Mouse (Mus musculus) right cerebral cortex, postnatal 36 days (tissue): Measurements from ENCODE around the gene Clstn2.

Source experiments
- DNase-seq, 2 experiments: peaks; one replicate each; pipeline ENCODE4 v3.0.0; 2022; ENCODE audit warnings: low spot score in 2 of 2, mixed read lengths in 1 of 2

The Clstn2 gene

GRCm38 (mm10) chr9:97773911-97774310 is 259.1 kb downstream of the Clstn2 start:
- no peak for DNase-seq

DNA sequence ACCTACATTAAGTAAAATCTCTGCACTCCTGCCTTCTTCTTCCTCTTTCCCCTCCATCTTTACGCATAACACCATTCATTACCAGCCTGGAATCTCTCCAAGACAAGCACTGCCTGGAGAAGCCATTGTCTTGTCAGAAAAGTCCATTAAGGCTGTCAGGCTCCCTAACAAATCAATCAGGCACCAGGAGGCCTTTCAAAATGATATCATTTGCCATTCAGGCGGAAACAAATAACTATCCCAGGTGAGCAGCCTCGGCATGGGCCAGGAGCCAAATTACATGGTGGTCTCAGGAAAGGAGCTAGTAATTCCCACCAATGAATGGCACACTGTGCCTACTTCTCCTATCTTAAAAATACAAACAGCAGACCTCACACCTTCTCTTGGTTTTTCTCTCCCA is 260.6 kb downstream of the Clstn2 start:
- no peak for DNase-seq

GRCm38 (mm10) chr9:97769331-97769730 is 263.6 kb downstream of the Clstn2 start:
- DNase-seq: no peak

DNA sequence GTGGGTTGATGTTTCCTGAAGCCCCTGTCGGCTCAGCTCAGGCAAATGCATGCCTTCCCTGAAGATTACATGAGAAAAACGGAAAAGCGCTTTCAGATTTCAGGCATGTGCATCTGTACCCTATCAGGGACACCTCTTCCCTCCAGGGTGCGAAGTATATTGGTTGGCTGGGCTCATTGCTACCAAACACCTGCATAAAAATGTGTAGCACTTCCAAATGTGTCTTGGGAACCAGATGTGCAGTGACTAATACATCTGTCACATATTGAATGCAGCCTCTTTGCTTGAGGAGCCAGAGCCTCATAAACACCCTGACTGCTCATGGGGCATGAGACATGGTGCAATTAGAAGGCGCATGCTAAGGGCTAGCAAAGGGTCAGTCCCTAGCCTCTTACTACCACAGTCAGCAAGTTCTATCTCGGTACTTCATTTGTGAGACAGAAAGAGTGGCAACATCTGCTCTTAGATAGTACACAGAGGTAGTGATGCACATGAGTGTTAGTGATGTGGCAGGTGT is 267.7 kb downstream of the Clstn2 start:
- DNase-seq: no peak

- DNase-seq: no peak
Observed at GRCm38 (mm10) chr9:97763048-97763447, 269.9 kb downstream of the Clstn2 start.

GRCm38 (mm10) chr9:97755599-97756270 is 277.2 kb downstream of the Clstn2 start:
- no peak for DNase-seq

- DNase-seq: no peak
Observed at GRCm38 (mm10) chr9:97753715-97754114, 279.3 kb downstream of the Clstn2 start.

- no peak for DNase-seq
Observed at GRCm38 (mm10) chr9:97746574-97746973, 286.4 kb downstream of the Clstn2 start.

GRCm38 (mm10) chr9:97727715-97728486 is 305.1 kb downstream of the Clstn2 start:
- no peak for DNase-seq

GRCm38 (mm10) chr9:97717728-97718127 is 315.3 kb downstream of the Clstn2 start:
- no peak for DNase-seq

GRCm38 (mm10) chr9:97717005-97717404 is 316.0 kb downstream of the Clstn2 start:
- no peak for DNase-seq

- no peak for DNase-seq
Observed at GRCm38 (mm10) chr9:97712888-97713287, 320.1 kb downstream of the Clstn2 start.

GRCm38 (mm10) chr9:97703901-97704503 is 329.0 kb downstream of the Clstn2 start:
- DNase-seq: no peak

DNA sequence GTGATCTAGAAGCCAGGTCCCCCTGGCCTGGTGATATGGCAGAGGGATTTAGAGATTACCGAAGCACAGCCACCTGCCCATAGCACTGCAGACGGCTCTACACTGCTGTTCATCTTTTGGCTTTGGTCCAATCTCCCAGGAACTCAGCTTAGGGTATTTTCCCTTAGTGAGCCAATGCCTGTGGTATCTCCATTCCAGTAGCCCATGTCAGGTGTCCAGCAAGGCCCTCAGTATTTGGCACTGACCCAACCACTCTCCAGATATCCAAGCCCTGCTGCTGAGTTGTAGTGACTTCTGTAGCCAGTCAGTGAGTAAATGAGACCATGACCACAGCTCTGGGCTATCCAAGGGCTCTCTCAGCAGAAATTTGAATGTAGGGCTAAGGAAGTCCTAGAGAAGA is 330.0 kb downstream of the Clstn2 start:
- no peak for DNase-seq

- DNase-seq: no peak
Observed at GRCm38 (mm10) chr9:97699983-97700382, 333.0 kb downstream of the Clstn2 start.

- no peak for DNase-seq
Observed at GRCm38 (mm10) chr9:97699020-97699419, 334.0 kb downstream of the Clstn2 start.

DNA sequence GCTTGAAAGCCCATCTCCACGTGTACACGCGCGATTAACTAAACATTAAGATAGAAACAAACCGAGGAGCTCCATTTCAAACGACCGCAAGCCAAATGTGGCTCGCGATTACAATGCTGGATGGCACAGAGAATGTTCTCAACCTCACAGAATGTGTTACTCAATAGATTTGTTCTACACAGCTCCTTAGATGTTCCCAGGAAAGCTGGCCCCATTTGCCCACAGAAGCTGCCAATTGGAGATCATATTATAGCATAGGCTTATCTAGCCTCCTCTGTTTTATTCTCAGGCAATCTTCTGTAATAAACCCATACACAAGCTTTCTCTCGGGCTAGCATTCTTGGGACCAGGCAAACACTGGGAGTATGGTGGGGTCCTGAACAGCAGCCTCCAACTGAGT is 334.9 kb downstream of the Clstn2 start:
- no peak for DNase-seq

DNA sequence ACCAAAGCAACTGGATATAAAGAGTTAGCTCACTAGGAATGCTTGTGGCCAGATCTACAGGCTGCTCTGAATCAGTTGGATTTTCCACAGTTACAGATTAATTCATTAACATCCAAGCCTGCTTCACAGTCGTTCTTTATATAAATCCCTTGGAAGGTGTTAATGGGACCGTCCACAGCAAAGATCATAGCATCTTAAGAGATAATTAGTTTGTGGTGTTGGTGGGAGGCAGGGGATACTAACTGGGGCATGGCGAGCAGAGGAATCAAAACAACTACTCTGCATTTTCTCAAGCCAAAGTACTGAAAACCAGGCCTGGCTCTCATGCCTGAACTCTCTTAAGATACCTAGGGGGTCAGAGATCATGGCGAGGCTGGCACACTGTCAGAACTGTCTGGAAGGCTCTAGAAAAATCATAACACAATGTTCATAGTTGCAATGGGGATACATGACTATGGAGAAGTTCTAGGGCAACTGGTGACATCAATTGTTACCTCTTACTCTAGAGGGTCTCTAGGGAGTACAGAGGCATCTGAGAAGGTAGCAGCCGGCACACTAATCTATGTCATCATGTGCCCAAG is 336.2 kb downstream of the Clstn2 start:
- no peak for DNase-seq

- no peak for DNase-seq
Observed at GRCm38 (mm10) chr9:97695278-97695677, 337.7 kb downstream of the Clstn2 start.

DNA sequence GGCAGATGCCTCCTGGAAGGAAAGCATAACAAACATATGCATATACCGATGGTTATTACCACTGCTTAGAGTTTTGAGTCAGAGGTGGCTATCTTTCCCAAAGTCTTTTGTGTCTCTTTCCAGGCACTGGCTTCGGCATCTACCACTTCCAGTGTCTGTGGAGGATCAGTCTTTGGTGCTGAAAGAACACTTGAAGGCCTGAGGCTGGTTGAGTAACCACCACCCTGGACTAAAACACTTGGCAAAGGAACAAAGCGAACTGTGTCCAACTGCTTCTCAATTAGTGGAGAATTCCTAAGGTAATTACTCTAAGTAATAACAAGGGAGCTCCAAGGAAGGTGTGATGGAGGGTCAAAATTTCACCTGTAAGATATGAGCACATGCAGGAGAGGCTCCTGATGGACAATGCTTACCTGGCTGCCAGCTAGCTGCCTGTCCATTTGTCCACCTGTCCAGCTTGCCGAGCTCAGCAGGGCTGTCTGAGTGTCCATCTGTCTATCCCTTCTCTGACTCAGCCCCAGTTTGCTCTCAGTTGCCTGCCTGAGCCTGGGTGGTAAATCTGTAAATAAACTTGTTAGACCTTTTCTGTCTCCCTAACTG is 346.1 kb downstream of the Clstn2 start:
- no peak for DNase-seq

GRCm38 (mm10) chr9:97685664-97686063 is 347.3 kb downstream of the Clstn2 start:
- peak in 1 of 2 experiments; percentile 18 for DNase-seq

DNA sequence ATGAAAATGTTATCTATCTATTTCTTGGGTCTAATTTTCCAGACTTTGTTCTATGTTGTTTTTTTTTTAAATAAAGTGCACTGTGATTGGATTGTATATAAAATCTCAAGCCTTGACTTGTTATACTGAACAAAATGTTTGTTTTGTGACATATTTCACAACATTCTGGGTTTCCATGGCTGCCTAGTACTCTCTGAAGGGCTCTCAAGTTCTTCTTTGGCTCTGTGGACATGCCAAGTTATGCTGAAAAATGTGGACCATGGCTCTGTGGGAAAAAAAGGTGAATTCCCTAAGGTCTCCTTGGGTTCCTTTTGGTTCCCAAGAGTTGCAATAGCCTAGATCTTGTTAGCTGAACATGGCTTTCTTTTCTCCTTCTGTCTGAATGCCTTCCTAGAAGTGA is 353.1 kb downstream of the Clstn2 start:
- DNase-seq: no peak
